Mouse (Mus musculus): Measurements from ENCODE around the gene Slc7a1.
A peak's percentile ranks its signal among the peaks of the same experiment; 100 is the strongest.

The Slc7a1 gene

DNA sequence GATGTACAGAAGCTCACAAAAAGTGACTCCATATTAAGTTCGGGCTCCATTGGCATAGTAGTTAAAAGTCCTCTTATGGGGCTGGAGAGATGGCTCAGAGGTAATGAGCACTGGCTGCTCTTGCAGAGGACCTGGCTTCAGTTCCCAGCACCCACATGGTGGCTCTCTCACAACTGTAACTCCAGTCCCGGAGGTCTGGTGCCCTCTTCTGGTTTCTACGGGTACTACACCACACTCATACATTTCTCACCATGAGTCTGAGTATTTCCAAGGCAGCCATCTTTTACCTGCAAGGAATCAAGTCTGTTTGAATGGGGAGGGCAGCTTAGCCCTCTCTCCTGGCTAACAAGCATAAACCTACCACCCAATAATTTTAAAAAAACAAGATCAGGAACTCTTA, 30.5 kb downstream of the Slc7a1 start:
- no peak for DNase-seq (ENCODE audit: low spot score)

- no peak for DNase-seq (ENCODE audit: low spot score)
Measured at GRCm38 (mm10) chr5:148367816-148368215, 31.9 kb downstream of the Slc7a1 start.

- DNase-seq (ENCODE audit: low spot score) = no peak
Measured at GRCm38 (mm10) chr5:148366455-148366854, 33.2 kb downstream of the Slc7a1 start.

DNA sequence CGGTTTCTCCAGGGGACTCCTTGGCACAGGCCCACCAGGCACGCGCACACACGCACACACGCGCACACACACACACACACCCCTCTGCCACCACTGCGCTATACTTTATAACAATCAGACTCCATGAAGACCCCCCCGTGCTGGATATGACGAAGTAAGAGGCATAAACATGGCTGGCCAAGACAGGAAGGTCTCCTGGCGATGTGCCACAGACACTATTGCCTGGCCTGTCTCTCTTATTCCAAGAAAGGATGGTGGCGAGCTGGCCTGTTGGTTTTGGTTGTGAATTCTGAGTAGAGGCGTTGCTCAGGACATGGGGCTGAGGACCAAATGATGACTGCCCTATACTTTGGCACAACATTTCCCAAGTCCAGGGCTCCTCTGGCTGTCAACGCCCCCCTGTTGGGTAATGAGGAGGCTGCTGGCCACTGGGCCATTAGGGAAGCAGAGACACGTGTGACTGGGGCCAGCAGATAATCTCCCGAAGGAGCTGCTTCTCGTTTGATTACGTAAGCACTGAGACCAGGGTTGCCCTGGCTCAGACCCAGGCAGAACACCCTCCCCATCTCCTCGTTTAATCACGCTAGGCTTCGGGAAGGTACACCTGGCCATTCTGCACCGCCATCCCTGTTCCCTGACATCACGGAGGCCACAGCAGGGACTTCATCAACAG, 36.1 kb downstream of the Slc7a1 start:
- DNase-seq (ENCODE audit: low spot score) = no peak

GRCm38 (mm10) chr5:148362296-148362695, 37.4 kb downstream of the Slc7a1 start:
- DNase-seq (ENCODE audit: low spot score) = no peak

DNA sequence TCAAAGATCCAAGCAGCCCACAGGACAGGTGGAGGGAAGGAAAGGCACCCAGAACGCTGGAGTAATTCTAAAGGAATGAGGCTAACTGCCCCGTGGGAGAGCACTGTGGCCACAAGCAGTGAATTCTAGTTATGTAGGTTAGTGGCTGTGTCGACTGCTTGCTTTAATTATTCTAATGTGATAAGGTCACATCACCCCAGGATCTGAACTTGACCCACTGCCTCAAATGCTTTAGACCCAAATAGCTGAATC, 38.0 kb downstream of the Slc7a1 start:
- no peak for DNase-seq (ENCODE audit: low spot score)

- DNase-seq (ENCODE audit: low spot score) = no peak
Measured at GRCm38 (mm10) chr5:148360922-148361758, 38.6 kb downstream of the Slc7a1 start.

- DNase-seq (ENCODE audit: low spot score) = no peak
Measured at GRCm38 (mm10) chr5:148359131-148359530, 40.6 kb downstream of the Slc7a1 start.

- no peak for DNase-seq (ENCODE audit: low spot score)
Measured at GRCm38 (mm10) chr5:148357168-148357567, 42.5 kb downstream of the Slc7a1 start.

- DNase-seq (ENCODE audit: low spot score) = no peak
Measured at GRCm38 (mm10) chr5:148355822-148356221, 43.9 kb downstream of the Slc7a1 start.

- DNase-seq (ENCODE audit: low spot score) = no peak
Measured at GRCm38 (mm10) chr5:148354536-148354935, 45.2 kb downstream of the Slc7a1 start.

- DNase-seq (ENCODE audit: low spot score) = no peak
Measured at GRCm38 (mm10) chr5:148353429-148353828, 46.3 kb downstream of the Slc7a1 start.

GRCm38 (mm10) chr5:148349327-148350011, 50.2 kb downstream of the Slc7a1 start:
- DNase-seq (ENCODE audit: low spot score) = no peak

GRCm38 (mm10) chr5:148348153-148348552, 51.6 kb downstream of the Slc7a1 start:
- DNase-seq (ENCODE audit: low spot score) = no peak

GRCm38 (mm10) chr5:148346543-148346942, 53.2 kb downstream of the Slc7a1 start:
- no peak for DNase-seq (ENCODE audit: low spot score)

- DNase-seq (ENCODE audit: low spot score) = no peak
Measured at GRCm38 (mm10) chr5:148344374-148344773, 55.3 kb downstream of the Slc7a1 start.

DNA sequence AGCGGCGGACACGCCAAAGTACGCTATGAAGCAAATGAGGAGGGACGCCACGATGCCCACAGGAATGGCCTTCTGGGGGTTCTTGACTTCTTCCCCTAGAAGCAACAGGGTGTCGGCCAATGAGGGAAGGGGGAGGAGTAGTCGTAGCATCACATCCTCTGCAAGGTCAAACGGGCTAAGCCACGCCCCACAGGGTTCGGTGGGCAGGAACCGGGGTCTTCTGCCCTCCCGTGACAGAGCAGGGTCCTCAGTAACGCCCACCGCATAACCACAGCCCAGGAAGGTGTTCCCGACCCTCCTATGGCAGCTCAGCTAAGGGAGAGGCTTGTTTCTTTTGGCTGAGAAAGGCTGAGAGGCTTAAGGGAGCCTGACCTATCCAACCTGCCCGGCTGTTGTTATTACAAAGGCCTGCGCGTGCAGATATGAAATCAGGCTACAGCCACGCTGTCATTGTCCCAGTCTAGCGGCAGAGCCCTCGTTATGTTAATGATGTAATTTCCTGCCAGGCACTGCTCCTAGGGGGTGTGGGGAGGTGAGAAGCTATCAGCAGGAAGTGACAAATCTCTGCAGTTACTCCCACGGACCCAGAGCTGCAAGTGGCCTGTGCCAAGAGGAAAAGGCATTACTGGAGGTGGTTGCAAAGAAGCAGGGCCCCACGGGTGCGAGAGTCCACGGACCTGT, 57.5 kb downstream of the Slc7a1 start:
- peak; percentile 50 for DNase-seq (ENCODE audit: low spot score)

GRCm38 (mm10) chr5:148339126-148339525, 60.6 kb downstream of the Slc7a1 start:
- DNase-seq (ENCODE audit: low spot score) = no peak

GRCm38 (mm10) chr5:148332622-148332974, 67.1 kb downstream of the Slc7a1 start:
- DNase-seq (ENCODE audit: low spot score) = peak; percentile 78

DNA sequence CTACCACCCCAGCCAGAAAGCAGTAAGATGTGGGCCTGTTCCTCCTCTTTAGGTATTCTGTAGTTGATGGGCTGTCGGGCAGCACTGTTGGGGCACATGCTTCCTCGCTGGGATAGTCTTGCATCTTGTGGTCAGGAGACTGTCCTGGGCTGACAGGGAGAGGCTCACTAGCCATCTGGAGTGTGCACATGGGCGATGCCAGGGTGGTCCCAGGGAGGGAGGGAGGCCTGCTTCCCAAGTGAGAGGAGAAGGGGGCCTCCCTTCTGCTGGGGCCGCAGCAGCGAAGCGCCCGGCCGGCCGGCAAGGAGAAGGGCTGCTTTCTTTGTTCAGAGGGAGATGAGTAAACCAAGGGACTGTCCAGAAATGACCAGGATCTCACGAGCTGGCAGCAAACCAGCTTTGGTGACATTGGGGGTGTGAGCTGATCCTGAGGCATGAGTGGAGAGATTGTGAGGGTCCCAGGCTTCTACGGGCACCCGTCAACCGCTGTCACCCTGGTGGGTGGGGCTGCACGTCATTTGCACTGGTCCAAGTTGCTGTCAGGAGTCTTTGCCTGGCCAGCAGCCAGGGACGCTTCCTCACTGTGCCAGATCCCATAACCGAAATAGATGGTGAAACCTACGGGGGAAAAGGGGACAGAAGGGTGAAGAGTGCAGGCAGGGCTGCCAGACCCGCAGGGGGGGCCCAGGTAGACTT, 67.6 kb downstream of the Slc7a1 start:
- DNase-seq (ENCODE audit: low spot score) = no peak

DNA sequence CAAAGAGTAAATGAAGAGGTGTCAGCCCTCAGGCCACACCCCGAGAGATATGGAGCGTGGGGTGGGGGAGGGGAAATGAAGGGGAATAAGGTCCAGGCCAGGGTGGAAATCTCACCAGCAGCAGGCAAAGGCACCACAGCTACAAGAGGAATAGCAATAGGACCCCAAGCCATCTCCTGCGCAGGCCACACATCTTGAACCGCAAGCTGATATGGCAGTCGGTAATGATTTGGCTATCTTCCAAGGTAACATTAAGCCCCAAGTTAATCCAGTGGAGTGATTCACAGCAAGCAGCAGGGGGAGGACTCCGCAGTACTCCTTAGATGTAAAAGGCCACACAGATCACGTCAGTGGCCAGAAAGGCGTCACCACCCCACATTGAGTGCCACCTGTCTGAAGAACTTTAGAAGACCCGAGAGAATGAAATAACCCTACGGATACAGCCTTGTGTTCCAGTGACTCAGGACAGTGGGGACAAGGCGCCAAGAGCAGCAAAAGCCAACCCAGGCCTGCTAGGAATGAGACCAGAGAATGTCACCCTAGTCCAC, 68.4 kb downstream of the Slc7a1 start:
- DNase-seq (ENCODE audit: low spot score) = no peak

GRCm38 (mm10) chr5:148328982-148329381, 70.7 kb downstream of the Slc7a1 start:
- DNase-seq (ENCODE audit: low spot score) = no peak

Measured in testis, postnatal 10 days (tissue).